In genomic region chr19:9899072-9899779, GRCm38 (mm10) we compare ENCODE assay signal across 8 mouse cellular contexts. TPM values are rescaled to one million over a fixed set of nuclear protein-coding genes. Genes with fewer than 3 reads are reported as not detected.
DNase-seq lines count a peak whose midpoint lies in the region; ATAC-seq and TF ChIP-seq lines count a peak whose summit lies in the region.

Incenp (minus strand) TSS chr19:9899551.

- H3K9ac ChIP-seq in lung, postnatal 0 days (replicated peaks; ENCODE audit: low read depth), result peak within 1 kb of the TSS; percentile 45

- H3K4me3 ChIP-seq in hindbrain, embryonic 10.5 days, result peak within 1 kb of the TSS; percentile 95
- peak within 1 kb of the TSS; percentile 85 for H3K4me3 ChIP-seq in lung, postnatal 0 days (ENCODE audit: low read depth, low read length)

- H3K27me3 ChIP-seq in hindbrain, embryonic 10.5 days (ENCODE audit: insufficient read depth, poor library complexity, severe bottlenecking), result no peaks in the 10 kb centered on the region
- no peaks in the 10 kb centered on the region for H3K27me3 ChIP-seq in lung, postnatal 0 days (replicated peaks; ENCODE audit: insufficient read depth, low read length)

- TF ChIP-seq CTCF in lung, postnatal 0 days (IDR thresholded peaks at IDR 0.05), result no peak

- peak; percentile 95 for DNase-seq in MN1 (ENCODE audit: low spot score)
- peak; percentile 93 for DNase-seq in cerebellum, adult 9-10 months
- DNase-seq in hindbrain, embryonic 10.5 days (ENCODE audit: low spot score), result peak; percentile 96
- peak; percentile 97 for DNase-seq in layer of hippocampus, adult 9-11 months
- peak; percentile 99 for DNase-seq in lung, postnatal 0 days (ENCODE audit: low spot score)
- peak; percentile 79 for DNase-seq in ovary, postnatal 14 days (ENCODE audit: low spot score)
- DNase-seq in thymus, postnatal 14 days, result peak; percentile 93

- peak; percentile 100 for ATAC-seq in frontal cortex, adult (ENCODE audit: low TSS enrichment)
- peak; percentile 99 for ATAC-seq in lung, postnatal 0 days

- H3K9me3 ChIP-seq in hindbrain, embryonic 10.5 days, result 0 out of 2 replicates have a peak, but pooled peaks cover 4% of the 10 kb centered on the region
- no peaks in the 10 kb centered on the region for H3K9me3 ChIP-seq in lung, postnatal 0 days (ENCODE audit: low read length)

- WGBS in hindbrain, embryonic 10.5 days, result under 1% methylated on average over 58 of the region's 58 CpGs
- under 1% methylated on average over 58 of the region's 58 CpGs for WGBS in lung, postnatal 0 days

- no peak for TF ChIP-seq EP300 in lung, postnatal 0 days (IDR thresholded peaks at IDR 0.05)

- H3K36me3 ChIP-seq in hindbrain, embryonic 10.5 days, result peaks cover 31% of the 10 kb centered on the region
- no peaks in the 10 kb centered on the region for H3K36me3 ChIP-seq in lung, postnatal 0 days (ENCODE audit: insufficient read depth, low read length)

- H3K4me1 ChIP-seq in hindbrain, embryonic 10.5 days (replicated peaks), result peaks cover 33% of the 10 kb centered on the region
- peaks cover 13% of the 10 kb centered on the region for H3K4me1 ChIP-seq in lung, postnatal 0 days (ENCODE audit: insufficient read depth, low read depth, low read length)

- H3K4me2 ChIP-seq in lung, postnatal 0 days (replicated peaks; ENCODE audit: low read depth, low read length), result peak within 1 kb of the TSS; percentile 81

- peak within 1 kb of the TSS; percentile 96 for H3K27ac ChIP-seq in hindbrain, embryonic 10.5 days
- peak within 1 kb of the TSS; percentile 84 for H3K27ac ChIP-seq in lung, postnatal 0 days (ENCODE audit: low read length)

RNA-seq across cellular contexts. Expression of gene Incenp, which starts in this region (rescaled TPM):
- polyA plus RNA-seq in hindbrain, embryonic 10.5 days (2016; fragmentation: Nextera tagmentation; extraction: Ambion mirVana), result 124 and 150 TPM in 2 replicates
- polyA plus RNA-seq in lung, postnatal 0 days (2015; fragmentation: Nextera tagmentation; extraction: Ambion mirVana), result 9.9 and 12.8 TPM in 2 replicates

Comparison
In these comparisons a context has a peak if more than half of its experiments do, and no peak if none do; other contexts are left out.
1. Peak in every context shown above with its lines: DNase-seq, ATAC-seq, H3K4me3 ChIP-seq and H3K27ac ChIP-seq.